Mouse (Mus musculus) midbrain, postnatal 0 days (tissue): ENCODE data around the gene Anxa10. TPM values are rescaled to one million over a fixed set of nuclear protein-coding genes. Genes with fewer than 3 reads are reported as not detected.

Source experiments
- ATAC-seq: fragments of 200-750 bp; cut with Nextera tagmentation; 2 replicates; pipeline ENCODE4 v1.8.0; 2017; ENCODE audit warnings: moderate number of reproducible peaks, mild to moderate bottlenecking, moderate TSS enrichment, moderate library complexity; ENCODE audit not compliant: low FRiP score
- DNase-seq: peaks from one replicate; pipeline ENCODE4 v3.0.0-alpha.2; 2015; ENCODE audit warnings: low spot score
- H3K27ac ChIP-seq: fragments of 300-500 bp; sonication (generic); 2 replicates; pipeline ENCODE4 v1.5.1; 2014; ENCODE audit warnings: low read depth, mild to moderate bottlenecking, low read length, mixed read lengths
- H3K27me3 ChIP-seq: fragments of 300-500 bp; sonication (generic); 2 replicates; pipeline ENCODE4 v1.6.1; 2014; ENCODE audit warnings: low read length, control low read depth, mixed read lengths; ENCODE audit not compliant: insufficient read depth
- H3K36me3 ChIP-seq: fragments of 300-500 bp; sonication (generic); 2 replicates; pipeline ENCODE4 v1.6.1; 2014; ENCODE audit warnings: low read length, control low read depth, mixed read lengths; ENCODE audit not compliant: insufficient read depth
- H3K4me1 ChIP-seq: fragments of 300-500 bp; sonication (generic); 2 replicates; pipeline ENCODE4 v1.6.1; 2014; ENCODE audit warnings: mild to moderate bottlenecking, control low read depth, antibody characterized with exemption, low read length, mixed read lengths; ENCODE audit not compliant: insufficient read depth
- H3K4me2 ChIP-seq: fragments of 300-500 bp; sonication (generic); 2 replicates; pipeline ENCODE4 v1.6.1; 2014; ENCODE audit warnings: low read depth, mild to moderate bottlenecking, low read length, mixed read lengths; ENCODE audit not compliant: poor library complexity, severe bottlenecking
- H3K4me3 ChIP-seq: fragments of 300-500 bp; sonication (generic); 2 replicates; pipeline ENCODE4 v1.5.1; 2014; ENCODE audit warnings: low read depth, mild to moderate bottlenecking, low read length, moderate library complexity
- H3K9ac ChIP-seq: fragments of 300-500 bp; sonication (generic); replicated peaks from 2 replicates; pipeline ENCODE4 v1.6.1; 2014; ENCODE audit warnings: mild to moderate bottlenecking, low read length, moderate library complexity, mixed read lengths; ENCODE audit not compliant: poor library complexity, severe bottlenecking
- H3K9me3 ChIP-seq: fragments of 300-500 bp; sonication (generic); 2 replicates; pipeline ENCODE4 v1.6.1; 2016; ENCODE audit warnings: low read length, control low read depth
- CTCF ChIP-seq: IDR thresholded peaks from 2 replicates; pipeline ENCODE4 v1.5.1; 2016; ENCODE audit warnings: antibody characterized with exemption, mild to moderate bottlenecking
- WGBS: fragments of 180-500 bp; shearing (Covaris S2); extraction: QIAGEN DNeasy Blood & Tissue Kit; methylation state at CpG from one replicate; pipeline ENCODE4 v1.1.7; 2014; 5-methylcytosine and 5-hydroxymethylcytosine counted together
- polyA plus RNA-seq: library from polyadenylated mRNA; unstranded; fragments of >200 nt; fragmentation: Nextera tagmentation; extraction: Ambion mirVana; gene quantifications from 2 replicates; pipeline ENCODE4 v1.2.1, GENCODE M21; 2015
- total RNA-seq: library from RNA; depleted of rRNA; stranded (reverse); fragments of >200 nt; gene quantifications from 2 replicates; pipeline ENCODE4 v1.2.3, GENCODE M21; 2014; rRNA removed

Anxa10 gene
- total and polyA plus RNA-seq, 2 experiments from 2014 or later: 0.12 to 0.33 TPM

- H3K36me3 ChIP-seq: no peaks in the 10 kb centered on the region
- H3K9me3 ChIP-seq: no peaks in the 10 kb centered on the region
- H3K27ac ChIP-seq: no peak overlapping the region
- no peak overlapping the region for H3K4me2 ChIP-seq
- peak; percentile 69 for TF ChIP-seq CTCF
- ATAC-seq (no peak), DNase-seq (peak; percentile 53)
- H3K4me1 ChIP-seq: no peaks in the 10 kb centered on the region
- no peak overlapping the region for H3K4me3 ChIP-seq
- no peaks in the 10 kb centered on the region for H3K27me3 ChIP-seq
- H3K9ac ChIP-seq: no peak overlapping the region
These were observed 62.6 kb downstream of the Anxa10 start for GRCm38 (mm10) chr8:62060357-62060756.

DNA sequence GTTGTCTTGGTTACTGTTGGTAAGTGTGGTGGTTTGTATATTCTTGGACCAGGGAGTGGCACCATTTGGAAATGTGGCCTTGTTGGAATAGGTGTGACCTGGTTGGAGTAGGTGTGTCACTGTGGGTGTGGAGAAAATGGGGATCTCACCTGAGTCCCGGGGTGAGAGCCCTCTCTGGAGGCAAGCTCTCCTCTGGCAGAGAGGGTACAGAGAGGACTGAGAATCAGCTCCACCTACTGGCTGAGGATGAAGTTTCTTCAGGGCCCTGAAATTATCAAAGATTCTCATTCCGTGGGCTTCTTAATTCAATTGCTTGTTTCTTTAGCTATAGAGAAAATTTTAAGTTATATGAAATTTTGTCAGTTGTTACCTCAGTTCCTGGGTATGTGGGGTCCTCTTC, 76.1 kb downstream of the Anxa10 start:
- H3K9me3 ChIP-seq: peaks cover 4% of the 10 kb centered on the region; the same call in 1 of the 2 replicates
- no peak overlapping the region for H3K27ac ChIP-seq
- H3K4me3 ChIP-seq: no peak overlapping the region
- TF ChIP-seq CTCF: peak; percentile 27
- H3K4me1 ChIP-seq: no peaks in the 10 kb centered on the region
- H3K4me2 ChIP-seq: no peak overlapping the region
- ATAC-seq (no peak), DNase-seq (no peak)
- WGBS: 45% methylated on average over 2 of the region's 2 CpGs
- H3K36me3 ChIP-seq: no peaks in the 10 kb centered on the region
- H3K9ac ChIP-seq: no peak overlapping the region
- H3K27me3 ChIP-seq: no peaks in the 10 kb centered on the region

DNA sequence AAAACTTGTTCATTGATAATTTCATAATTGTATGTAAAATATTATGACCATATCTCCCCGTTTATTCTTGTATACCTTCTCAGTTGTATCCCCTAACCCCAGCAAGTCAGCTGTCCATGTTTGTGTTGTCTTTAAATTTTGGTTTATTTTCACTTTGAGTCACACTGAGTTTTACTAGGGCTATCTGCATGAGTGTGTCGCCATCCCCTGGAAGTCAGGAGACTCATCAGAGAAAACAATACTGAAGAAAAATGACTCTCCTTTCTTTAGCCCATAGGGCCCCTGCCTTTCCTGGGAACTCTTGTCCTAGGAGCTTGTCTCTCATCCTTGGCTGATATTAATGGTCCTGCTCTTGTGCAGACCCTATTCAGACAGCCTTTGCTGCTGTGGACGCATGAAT, 88.6 kb downstream of the Anxa10 start:
- no peaks in the 10 kb centered on the region for H3K27me3 ChIP-seq
- no peaks in the 10 kb centered on the region for H3K9me3 ChIP-seq
- H3K4me3 ChIP-seq: no peak overlapping the region
- H3K36me3 ChIP-seq: no peaks in the 10 kb centered on the region
- no peak overlapping the region for H3K9ac ChIP-seq
- DNase-seq: peak; percentile 13
- TF ChIP-seq CTCF: peak; percentile 58
- WGBS: 66% methylated on average over 3 of the region's 3 CpGs
- no peaks in the 10 kb centered on the region for H3K4me1 ChIP-seq
- no peak overlapping the region for H3K4me2 ChIP-seq
- H3K27ac ChIP-seq: no peak overlapping the region
- ATAC-seq: no peak

GRCm38 (mm10) chr8:62014582-62014981, 108.4 kb downstream of the Anxa10 start:
- no peaks in the 10 kb centered on the region for H3K36me3 ChIP-seq
- 90% methylated on average over 4 of the region's 4 CpGs for WGBS
- no peak for DNase-seq

GRCm38 (mm10) chr8:62014166-62014565, 108.8 kb downstream of the Anxa10 start:
- Histone ChIP-seq H3K9me3 (no peaks in the 10 kb centered on the region), H3K4me2 (no peak overlapping the region), H3K27me3 (no peaks in the 10 kb centered on the region), H3K27ac (no peak overlapping the region), H3K4me3 (no peak overlapping the region), H3K4me1 (no peaks in the 10 kb centered on the region), H3K36me3 (no peaks in the 10 kb centered on the region), H3K9ac (no peak overlapping the region)
- TF ChIP-seq CTCF: no peak
- WGBS: 91% methylated on average over 4 of the region's 4 CpGs
- no peak for DNase-seq
- no peak for ATAC-seq

More at GRCm38 (mm10) chr8:62014582-62014981, 108.4 kb downstream of the Anxa10 start:
- no peak overlapping the region for H3K4me3 ChIP-seq
- H3K4me2 ChIP-seq: no peak overlapping the region
- no peaks in the 10 kb centered on the region for H3K4me1 ChIP-seq
- ATAC-seq: no peak
- no peak overlapping the region for H3K27ac ChIP-seq
- no peaks in the 10 kb centered on the region for H3K9me3 ChIP-seq
- H3K27me3 ChIP-seq: no peaks in the 10 kb centered on the region
- TF ChIP-seq CTCF: no peak
- no peak overlapping the region for H3K9ac ChIP-seq

Other genes with a start within 250 kb of the Anxa10 start
- gene Palld, start 220.5 kb downstream of the Anxa10 start, total RNA-seq: 3.9 and 10.8 TPM in 2 replicates
- 10.8 and 11.3 TPM in 2 replicates for gene Palld, start 220.5 kb downstream of the Anxa10 start, polyA plus RNA-seq
- gene Ddx60, start 195.1 kb downstream of the Anxa10 start, total RNA-seq: 0.11 and 0.90 TPM in 2 replicates
- gene Ddx60, start 195.1 kb downstream of the Anxa10 start, polyA plus RNA-seq: 0.60 and 0.88 TPM in 2 replicates